In the genomic region with DNA sequence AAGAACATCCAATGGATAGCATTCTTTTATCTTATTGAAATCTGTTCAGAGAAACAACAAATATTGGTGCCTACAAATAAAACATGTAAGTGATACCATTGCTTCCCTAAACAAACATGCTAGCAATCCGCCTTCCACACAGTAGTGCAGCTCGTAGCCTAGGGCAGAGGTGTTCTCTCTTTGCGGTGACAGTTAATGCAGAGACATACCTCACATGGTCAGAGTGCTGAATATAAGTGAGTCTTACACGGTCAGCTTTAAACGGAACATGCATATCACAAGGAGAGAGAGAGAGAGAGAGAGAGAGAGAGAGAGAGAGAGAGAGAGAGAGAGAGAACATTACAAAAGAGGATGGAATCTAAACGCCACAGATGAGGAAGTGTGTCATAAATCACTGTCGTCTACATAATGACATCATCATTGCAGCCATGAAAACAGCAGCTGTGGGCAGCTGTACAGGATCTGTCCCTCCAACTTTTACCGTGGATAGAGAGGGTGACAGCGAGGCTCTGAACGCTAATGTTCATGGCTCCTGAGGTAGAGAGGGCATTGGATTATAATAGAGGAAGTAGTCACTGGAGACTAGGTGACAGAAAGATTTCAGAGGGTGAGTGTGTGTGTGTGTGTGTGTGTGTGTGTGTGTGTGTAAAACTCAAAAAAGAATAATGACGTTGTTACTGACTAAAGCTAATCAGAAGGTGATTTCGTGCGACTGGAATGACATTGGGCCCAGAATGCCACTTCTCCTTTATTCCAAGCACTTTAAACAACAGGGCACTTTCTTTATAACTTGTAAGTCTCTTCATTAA, we compare ENCODE assay signal across 11 mouse cellular contexts. TPM values are rescaled to one million over a fixed set of nuclear protein-coding genes. Genes with fewer than 3 reads are reported as not detected.
DNase-seq lines count a peak whose midpoint lies in the region; ATAC-seq and TF ChIP-seq lines count a peak whose summit lies in the region.
"Had no signal": no experiment of that assay in that cellular context is flagged by ENCODE, and none has a peak within 500 bp of the region (broad histone marks: within the 10 kb centered on the region; RNA-seq: fewer than 3 reads in every experiment).

No protein-coding gene starts in this region.

- peaks cover 20% of the 10 kb centered on the region for H3K4me1 ChIP-seq in heart, embryonic 15.5 days (replicated peaks)
- H3K4me1 ChIP-seq in lung, embryonic 14.5 days (ENCODE audit: insufficient read depth), result 0 out of 2 replicates have a peak, but pooled peaks cover 3% of the 10 kb centered on the region
- peaks cover 16% of the 10 kb centered on the region for H3K4me1 ChIP-seq in neural tube, embryonic 13.5 days (replicated peaks)

- no peak for DNase-seq in heart, postnatal 14 days
- DNase-seq in lung, embryonic 14.5 days, result peak; percentile 91
- DNase-seq in lung, postnatal 4 days, result no peak
- DNase-seq in embryo, embryonic 11.5 days (ENCODE audit: low read depth, low spot score), result peak; percentile 27
- no peak for DNase-seq in yolk sac, embryonic 10.5 days (ENCODE audit: low spot score)
- DNase-seq in retina, embryonic 14.5 days (ENCODE audit: low spot score), result no peak
- DNase-seq: spleen, adult 18-20 months; thymus, postnatal 36 days had no signal

- no peak overlapping the region for H3K9ac ChIP-seq in heart, embryonic 15.5 days
- no peak overlapping the region for H3K9ac ChIP-seq in lung, embryonic 14.5 days
- no peak overlapping the region for H3K9ac ChIP-seq in neural tube, embryonic 13.5 days

- peaks cover 8% of the 10 kb centered on the region; the same call in 1 of the 2 replicates for H3K36me3 ChIP-seq in heart, embryonic 15.5 days
- peaks cover 16% of the 10 kb centered on the region for H3K36me3 ChIP-seq in lung, embryonic 14.5 days (ENCODE audit: insufficient read depth)
- peaks cover 15% of the 10 kb centered on the region for H3K36me3 ChIP-seq in neural tube, embryonic 13.5 days

- intact Hi-C loops in heart, postnatal 14 days (cut with DNase I), result loop anchor here (5.0 kb wide), 1 partner anchor 34 kb away; no protein-coding TSS in a partner anchor

- no peak overlapping the region for H3K4me3 ChIP-seq in heart, embryonic 15.5 days
- no peak overlapping the region for H3K4me3 ChIP-seq in lung, embryonic 14.5 days (ENCODE audit: low read depth, low read length)
- no peak overlapping the region for H3K4me3 ChIP-seq in neural tube, embryonic 13.5 days
- H3K4me3 ChIP-seq: megakaryocyte, embryonic 14.5 days had no signal

- H3K27ac ChIP-seq in heart, embryonic 15.5 days, result peak overlapping the region; percentile 69
- H3K27ac ChIP-seq in lung, embryonic 14.5 days (ENCODE audit: low read depth), result no peak overlapping the region
- no peak overlapping the region for H3K27ac ChIP-seq in neural tube, embryonic 13.5 days (replicated peaks)

- WGBS in heart, embryonic 15.5 days, result 38% methylated on average over 13 of the region's 13 CpGs
- 39% methylated on average over 13 of the region's 13 CpGs for WGBS in lung, embryonic 14.5 days
- 68% methylated on average over 13 of the region's 13 CpGs for WGBS in neural tube, embryonic 13.5 days

- H3K9me3 ChIP-seq in heart, embryonic 15.5 days (replicated peaks), result no peaks in the 10 kb centered on the region
- H3K9me3 ChIP-seq in lung, embryonic 14.5 days (ENCODE audit: low read depth, low read length), result no peaks in the 10 kb centered on the region
- no peaks in the 10 kb centered on the region for H3K9me3 ChIP-seq in neural tube, embryonic 13.5 days

- peak overlapping the region; percentile 31; the same call in 1 of the 2 replicates for H3K4me2 ChIP-seq in heart, embryonic 15.5 days
- no peak overlapping the region for H3K4me2 ChIP-seq in lung, embryonic 14.5 days
- H3K4me2 ChIP-seq in neural tube, embryonic 13.5 days, result no peak overlapping the region

- H3K27me3 ChIP-seq in heart, embryonic 15.5 days, result no peaks in the 10 kb centered on the region
- H3K27me3 ChIP-seq in lung, embryonic 14.5 days (ENCODE audit: insufficient read depth, low read length), result no peaks in the 10 kb centered on the region
- no peaks in the 10 kb centered on the region for H3K27me3 ChIP-seq in neural tube, embryonic 13.5 days
- H3K27me3 ChIP-seq: megakaryocyte, embryonic 14.5 days had no signal

- no peak for TF ChIP-seq CTCF in lung, embryonic 14.5 days (IDR thresholded peaks at IDR 0.05; ENCODE audit: low read depth)

- ATAC-seq in heart, embryonic 15.5 days (replicated peaks; ENCODE audit: insufficient number of reproducible peaks, insufficient read depth, low FRiP score, low read depth), result no peak
- peak; percentile 90 for ATAC-seq in lung, embryonic 14.5 days (ENCODE audit: insufficient read depth)
- 0 out of 2 replicates have a peak, but pooled peaks have one; percentile 28 for ATAC-seq in neural tube, embryonic 13.5 days (ENCODE audit: low read depth)

RNA-seq across cellular contexts. Expression of gene Atp2b1, which starts 52.4 kb away (rescaled TPM):
- 87.1 and 88.3 TPM in 2 replicates for polyA plus RNA-seq in heart, embryonic 15.5 days (2015; fragmentation: Nextera tagmentation; extraction: Ambion mirVana)
- total RNA-seq in heart, postnatal 14 days (2021), result 10 to 100 TPM; 71.4 to 77.9 TPM
- 174 and 176 TPM in 2 replicates for polyA plus RNA-seq in lung, embryonic 14.5 days (2014; fragmentation: Nextera tagmentation; extraction: Ambion mirVana)
- polyA plus RNA-seq in neural tube, embryonic 13.5 days (2015; fragmentation: Nextera tagmentation; extraction: Ambion mirVana), result 269 and 285 TPM in 2 replicates

Comparison
In these comparisons a context has a peak if more than half of its experiments do, and no peak if none do; other contexts are left out.
1. DNase-seq: peak in lung, embryonic 14.5 days (single experiment) and embryo, embryonic 11.5 days (single experiment); none in heart, postnatal 14 days (0 of 2), lung, postnatal 4 days (0 of 2), yolk sac, embryonic 10.5 days (single experiment) and retina, embryonic 14.5 days (single experiment).